Mouse (Mus musculus) layer of hippocampus, adult 9-11 months (tissue): ENCODE results near the gene Bpifa3.
A peak's percentile ranks its signal among the peaks of the same experiment; 100 is the strongest.
"Not testable (repeated sequence)": the region's sequence is repeated elsewhere in the genome, so short reads cannot be mapped to it uniquely, and the experiment has no call there.

Experiments used
- DNase-seq: peaks from one replicate; pipeline ENCODE4 v3.0.0; 2022

The Bpifa3 gene

DNA sequence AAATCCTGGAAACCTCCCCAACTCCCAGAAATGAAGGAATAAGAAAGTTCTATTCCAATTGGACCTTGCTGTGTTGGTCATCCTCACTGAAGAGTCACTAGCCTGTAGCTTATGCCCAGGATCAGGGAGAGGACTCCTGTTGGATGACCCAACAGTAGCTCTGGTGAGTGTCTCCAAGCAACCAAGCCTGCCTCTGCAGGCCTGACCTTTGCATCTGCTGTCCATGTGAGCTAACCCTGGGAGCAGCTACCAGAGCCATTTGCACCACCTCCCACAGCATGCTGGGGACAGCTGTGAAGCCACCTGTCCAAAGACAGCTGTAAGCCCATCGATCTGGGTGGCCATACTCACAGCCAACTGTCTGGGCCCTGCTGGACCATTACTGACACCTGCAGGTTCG lies at the start of gene Bpifa3:
TSS of gene Bpifa3 (plus strand) at position 217 of the 400 bp plus-strand sequence.
- no peak for DNase-seq

DNA sequence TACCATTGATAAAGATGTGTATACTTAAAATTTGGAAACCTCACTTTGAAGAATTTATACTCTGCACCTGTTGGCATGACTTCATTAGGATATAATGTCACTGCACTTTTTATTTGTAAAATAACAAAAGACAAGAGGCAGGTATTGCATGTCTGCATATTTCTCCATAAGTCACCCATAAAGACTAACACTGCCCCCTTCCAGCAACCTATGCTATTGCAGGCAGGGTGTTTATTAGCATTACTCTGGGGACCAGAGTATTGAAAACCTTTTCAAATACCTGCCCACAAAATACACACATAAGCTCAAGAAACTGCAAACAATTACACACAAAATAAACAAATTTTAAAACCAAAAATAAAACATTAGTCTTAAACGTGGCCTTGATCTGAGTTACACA lies 32.4 kb upstream of the Bpifa3 start:
- no peak for DNase-seq

DNA sequence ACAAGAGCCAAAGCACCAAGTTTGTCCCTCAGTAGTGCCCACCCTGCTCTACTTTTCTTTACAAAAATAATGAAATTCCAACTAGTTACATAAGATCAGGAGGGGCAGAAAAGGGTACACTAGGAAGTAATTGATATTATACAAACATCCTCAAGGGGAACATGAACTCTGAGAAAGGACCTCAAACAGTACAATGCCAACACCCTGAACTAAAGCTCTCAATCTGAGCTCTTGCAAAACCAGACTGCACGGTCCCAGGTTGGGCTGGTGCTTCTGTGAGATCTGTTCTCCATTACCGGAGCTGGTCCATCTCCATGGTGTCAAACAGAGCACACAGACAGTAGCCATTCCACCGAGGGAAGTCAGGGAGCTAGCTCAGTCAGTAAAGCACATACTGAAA lies 12.8 kb upstream of the Bpifa3 start:
- no peak for DNase-seq

DNA sequence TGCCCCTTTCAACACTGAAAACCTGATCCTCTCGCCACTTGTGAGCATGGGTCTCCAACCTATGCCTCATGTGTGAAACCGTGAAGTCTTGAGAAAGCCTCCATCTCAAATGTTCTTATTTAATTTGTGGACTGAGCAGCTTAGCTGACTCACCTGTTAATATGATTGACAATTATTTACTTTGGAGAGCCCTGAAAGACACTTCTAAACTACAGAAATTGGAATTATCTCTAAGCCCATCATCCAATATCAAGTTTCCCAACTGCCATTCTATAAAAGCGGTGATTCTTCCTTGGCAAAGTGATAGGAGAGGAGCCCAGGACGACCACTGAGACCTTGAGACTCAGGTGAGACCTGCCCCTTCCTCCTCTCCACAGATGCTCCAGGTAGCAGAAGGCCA lies 12.4 kb downstream of the Bpifa3 start, which contains the start of gene Bpifa1:
TSS of gene Bpifa1 (plus strand) at position 301 of the 400 bp plus-strand sequence.
- no peak for DNase-seq

DNA sequence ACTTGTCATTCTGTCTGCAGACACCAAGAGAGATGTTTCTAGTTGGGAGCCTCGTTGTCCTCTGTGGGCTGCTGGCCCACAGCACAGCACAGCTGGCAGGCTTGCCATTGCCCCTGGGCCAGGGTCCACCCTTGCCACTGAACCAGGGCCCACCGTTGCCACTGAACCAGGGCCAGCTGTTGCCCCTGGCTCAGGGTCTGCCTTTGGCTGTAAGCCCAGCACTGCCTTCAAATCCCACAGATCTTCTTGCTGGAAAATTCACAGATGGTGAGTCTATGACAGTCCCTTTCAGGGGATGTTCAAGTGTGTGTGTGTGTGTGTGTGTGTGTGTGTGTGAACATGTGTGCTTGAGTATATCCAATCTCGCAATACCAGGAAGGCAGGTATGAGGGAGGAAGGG lies 13.6 kb downstream of the Bpifa3 start:
- no peak for DNase-seq

DNA sequence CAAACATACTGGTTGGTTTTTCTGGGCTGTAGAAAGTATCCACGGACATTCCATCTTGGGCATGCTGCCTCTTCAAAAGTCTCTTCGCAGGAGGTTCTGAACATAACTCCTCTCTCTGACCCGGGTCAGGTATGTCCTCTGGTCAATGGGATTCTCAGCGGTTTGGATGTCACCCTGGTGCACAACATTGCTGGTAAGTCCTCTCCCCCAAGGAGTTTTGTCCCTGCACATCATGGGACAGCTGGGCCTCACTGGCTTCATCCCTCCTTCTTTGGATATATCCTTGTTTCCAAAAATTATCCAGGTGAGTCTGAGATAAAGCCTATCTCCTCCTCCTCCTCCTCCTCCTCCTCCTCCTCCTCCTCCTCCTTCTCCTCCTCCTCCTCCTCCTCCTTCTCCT lies 17.4 kb downstream of the Bpifa3 start:
- no peak for DNase-seq

DNA sequence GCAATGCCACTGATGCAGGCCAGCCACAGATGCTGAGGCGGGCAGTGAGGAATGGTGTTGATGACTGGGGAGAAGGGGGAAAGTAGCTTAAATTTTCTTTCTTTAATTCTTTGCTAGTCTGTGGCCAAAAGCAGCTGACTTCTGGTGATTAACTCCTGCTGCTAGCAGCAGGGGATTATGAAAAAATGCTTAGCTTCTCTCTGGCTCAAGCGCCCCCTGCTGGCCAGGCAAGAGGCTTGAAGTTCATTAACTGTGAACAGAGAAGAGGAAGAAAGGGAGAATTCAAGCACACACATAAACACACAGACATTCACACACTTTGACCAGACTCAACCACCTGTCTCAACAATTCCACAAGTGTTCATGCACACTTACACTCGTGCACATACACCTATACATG lies 28.3 kb downstream of the Bpifa3 start:
- DNase-seq = no peak

DNA sequence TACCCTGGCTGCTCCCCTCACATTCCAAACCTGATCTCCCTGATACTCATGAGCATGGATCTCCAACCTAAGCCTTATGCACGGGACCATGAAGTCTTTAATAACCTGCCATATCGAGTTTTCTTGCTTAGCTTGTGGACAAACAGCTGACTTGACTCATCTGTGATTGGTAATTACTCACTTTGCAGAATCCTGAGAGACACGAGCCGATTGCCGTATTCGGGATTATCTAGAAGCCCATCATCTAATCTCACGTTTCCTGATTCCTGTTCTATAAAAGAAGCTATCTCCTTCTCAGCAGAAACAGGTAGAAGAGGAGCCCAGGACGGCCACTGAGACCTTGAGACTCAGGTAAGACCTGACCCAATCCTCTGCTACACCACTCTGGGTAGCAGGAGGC lies 32.2 kb downstream of the Bpifa3 start, which contains the start of gene Bpifa5:
TSS of gene Bpifa5 (plus strand) at position 301 of the 400 bp plus-strand sequence.
- no peak for DNase-seq

DNA sequence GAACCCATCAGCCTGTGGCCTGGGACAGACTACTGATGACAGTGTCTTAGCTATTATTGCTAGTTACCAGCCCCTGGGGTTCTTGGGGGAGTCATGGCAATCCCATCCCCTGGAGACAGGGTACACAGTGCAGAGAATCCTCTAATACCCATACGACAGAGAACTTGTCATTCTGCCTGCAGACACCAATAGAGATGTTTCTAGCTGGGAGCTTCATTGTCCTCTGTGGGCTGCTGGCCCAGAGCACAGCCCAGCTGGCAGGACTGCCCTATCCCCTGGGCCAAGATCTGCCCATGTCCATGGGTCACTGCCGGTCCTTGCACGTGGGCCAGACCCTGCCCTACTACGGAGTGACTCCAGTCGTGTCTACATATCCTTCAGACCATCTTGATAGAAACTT lies 33.2 kb downstream of the Bpifa3 start:
- DNase-seq = no peak

DNA sequence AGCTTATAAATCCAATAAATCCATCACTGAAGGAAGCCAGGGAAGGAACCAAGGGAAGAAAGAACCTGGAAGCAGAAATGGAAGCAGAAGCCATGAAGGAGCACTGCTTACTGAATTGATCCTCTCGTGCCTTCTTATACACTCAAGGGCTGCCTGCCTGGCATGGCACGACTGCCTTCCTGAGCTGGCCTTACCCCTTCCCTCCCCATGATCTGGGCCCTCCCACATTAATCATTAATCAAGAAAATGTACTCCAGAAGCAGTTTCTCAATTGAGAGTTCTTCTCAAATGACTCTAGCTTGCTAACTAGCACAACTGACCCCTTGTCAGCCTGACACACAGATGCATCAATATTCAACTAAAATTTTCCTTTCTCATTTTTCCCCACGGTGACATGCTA lies 39.0 kb downstream of the Bpifa3 start:
- no peak for DNase-seq

DNA sequence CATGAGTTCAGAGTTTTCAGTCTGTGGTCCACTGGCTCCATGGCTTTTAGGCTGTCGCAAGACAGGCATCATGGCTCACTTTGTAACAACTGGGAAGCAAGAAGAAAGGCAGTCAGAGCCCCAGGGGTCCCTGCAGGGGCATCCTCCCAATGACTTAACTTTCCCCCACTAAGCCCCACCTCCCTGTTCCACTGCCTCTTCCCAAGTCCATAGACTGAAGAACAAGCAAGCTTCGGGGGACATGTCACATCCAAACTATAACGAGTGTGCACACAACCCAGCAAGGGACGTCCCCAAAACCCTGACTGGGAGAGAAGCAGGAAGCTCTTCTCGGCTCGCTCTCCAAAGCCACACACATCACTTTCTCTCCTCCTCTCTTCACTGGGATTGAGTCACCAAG lies 41.5 kb downstream of the Bpifa3 start:
- no peak for DNase-seq

DNA sequence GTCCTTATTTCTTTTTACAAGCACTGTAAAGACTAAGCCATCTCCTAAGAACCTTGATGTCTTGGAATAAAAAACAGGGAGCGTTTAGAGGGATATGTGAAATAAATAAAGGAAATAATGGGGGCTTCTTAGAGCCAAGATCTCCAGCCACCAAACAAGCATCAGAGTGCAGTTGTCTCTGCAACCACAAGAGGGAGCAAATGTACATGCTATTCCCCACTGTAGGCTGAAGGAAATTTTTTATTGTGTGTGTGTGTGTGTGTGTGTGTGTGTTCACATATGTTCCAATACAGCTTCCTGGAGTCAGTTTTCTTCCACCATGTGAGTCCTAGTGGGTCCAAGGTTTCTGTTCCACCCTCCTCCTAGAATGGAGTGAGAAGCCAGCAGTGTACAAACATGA lies 43.2 kb downstream of the Bpifa3 start:
- peak; percentile 25 for DNase-seq

DNA sequence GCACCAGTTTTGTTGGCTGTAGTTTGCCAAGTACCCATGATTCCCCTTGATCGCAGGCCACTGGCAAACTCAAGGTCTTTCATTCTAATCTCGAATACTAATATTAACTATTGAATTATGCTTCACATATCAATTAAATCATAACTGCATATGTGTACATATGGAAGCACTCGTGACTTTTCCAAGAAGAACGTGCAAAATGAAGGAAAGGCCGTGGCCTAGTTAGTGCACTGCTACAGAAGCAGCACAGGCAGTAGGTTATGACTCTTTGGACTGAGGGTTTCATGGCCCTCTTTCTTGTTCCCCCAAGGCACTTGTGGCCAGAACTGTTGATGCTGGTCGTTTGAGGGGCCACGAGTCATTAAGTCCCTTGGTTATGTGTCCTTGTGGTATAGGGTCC lies 51.8 kb downstream of the Bpifa3 start:
- not testable (repeated sequence) for DNase-seq

DNA sequence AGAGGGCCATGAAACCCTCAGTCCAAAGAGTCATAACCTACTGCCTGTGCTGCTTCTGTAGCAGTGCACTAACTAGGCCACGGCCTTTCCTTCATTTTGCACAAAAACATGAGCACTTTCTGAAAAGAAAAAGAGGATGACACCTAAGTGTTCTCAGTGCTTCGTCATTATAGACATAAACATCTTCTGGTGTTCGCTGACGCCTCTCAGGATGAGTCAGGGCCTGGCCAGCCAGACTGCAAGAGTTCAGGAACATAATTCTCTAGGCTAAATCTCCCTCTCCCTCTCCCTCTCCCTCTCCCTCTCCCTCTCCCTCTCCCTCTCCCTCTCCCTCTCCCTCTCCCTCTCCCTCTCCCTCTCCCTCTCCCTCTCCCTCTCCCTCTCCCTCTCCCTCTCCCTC lies 52.9 kb downstream of the Bpifa3 start:
- not testable (repeated sequence) for DNase-seq

DNA sequence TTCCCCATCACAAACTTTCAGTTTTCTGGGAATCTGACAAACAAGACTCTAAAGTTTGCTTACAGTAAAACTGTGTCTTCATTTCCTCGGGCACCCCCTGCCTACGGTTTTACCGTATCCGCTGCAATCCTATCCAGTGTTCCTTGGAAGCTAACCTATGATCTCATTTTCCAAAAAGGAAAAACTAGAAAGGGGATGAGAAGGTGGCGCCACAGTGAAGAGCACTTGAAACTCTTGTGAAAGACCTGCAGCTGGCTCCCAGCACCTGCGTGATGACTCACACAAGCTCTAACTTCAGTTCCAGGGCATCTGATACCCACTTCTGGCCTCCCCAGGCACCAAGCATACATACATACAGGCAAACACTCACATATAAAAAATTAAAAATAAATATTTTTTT lies 55.2 kb downstream of the Bpifa3 start:
- DNase-seq = no peak

DNA sequence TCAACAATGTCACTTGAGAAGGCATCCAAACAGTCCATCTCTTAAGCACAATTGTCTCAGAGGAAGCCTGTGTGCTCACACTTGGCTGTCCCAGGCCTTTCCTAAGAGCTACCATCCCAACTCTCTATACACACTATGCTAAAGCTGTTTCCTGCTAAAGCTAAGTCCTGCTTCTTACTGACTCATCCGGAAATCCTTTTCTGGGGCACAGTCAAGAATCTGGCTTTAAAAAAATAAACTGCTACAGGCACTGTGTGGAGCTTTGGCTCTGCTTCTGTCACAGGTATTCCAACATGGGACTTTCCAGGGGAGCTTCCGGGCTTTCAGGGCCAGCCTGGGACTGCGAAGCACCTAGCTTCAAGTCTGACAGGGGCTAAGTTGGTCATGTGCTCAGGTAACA lies 55.6 kb downstream of the Bpifa3 start:
- no peak for DNase-seq

DNA sequence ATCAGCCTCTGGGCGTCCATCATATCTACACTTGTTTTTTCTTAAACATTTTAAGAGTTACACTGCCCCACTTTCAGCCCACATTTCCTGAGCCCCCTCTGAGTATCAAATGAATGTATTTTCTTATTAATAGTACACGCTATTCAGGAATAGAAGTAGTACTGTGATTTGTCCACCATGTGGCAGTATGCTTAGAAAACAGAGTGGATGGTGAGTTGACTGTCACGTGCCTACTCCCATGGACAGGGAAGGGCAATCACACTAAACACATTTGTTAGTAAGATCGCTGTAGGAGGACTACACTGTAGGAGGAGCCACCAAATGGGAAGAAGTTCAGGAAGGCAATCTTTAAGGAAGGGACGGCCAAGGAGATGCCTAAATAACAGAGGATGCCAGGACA lies 57.3 kb downstream of the Bpifa3 start:
- DNase-seq = no peak
